Mouse (Mus musculus) embryonic facial prominence, embryonic 11.5 days (tissue): ENCODE data around the gene Lrp2. TPM values are rescaled to one million over a fixed set of nuclear protein-coding genes. Genes with fewer than 3 reads are reported as not detected.

Experiments used
- ATAC-seq: fragments of 200-750 bp; cut with Nextera tagmentation; replicated peaks from 2 replicates; pipeline ENCODE4 v1.8.0; 2017; ENCODE audit warnings: low read depth; ENCODE audit not compliant: insufficient number of reproducible peaks, low FRiP score, low TSS enrichment
- DNase-seq: peaks from one replicate; pipeline ENCODE4 v3.0.0-alpha.2; 2015; ENCODE audit warnings: low spot score
- H3K27ac ChIP-seq: fragments of 300-500 bp; sonication (generic); replicated peaks from 2 replicates; pipeline ENCODE4 v1.5.1; 2014; ENCODE audit warnings: mild to moderate bottlenecking, low read depth, low read length, control low read depth
- H3K27me3 ChIP-seq: fragments of 300-500 bp; sonication (generic); 2 replicates; pipeline ENCODE4 v1.6.1; 2014; ENCODE audit warnings: mild to moderate bottlenecking, low read length, moderate library complexity, mixed read lengths; ENCODE audit not compliant: control insufficient read depth, insufficient read depth
- H3K36me3 ChIP-seq: fragments of 300-500 bp; sonication (generic); replicated peaks from 2 replicates; pipeline ENCODE4 v1.6.1; 2014; ENCODE audit warnings: low read depth, mild to moderate bottlenecking, low read length, moderate library complexity, mixed read lengths; ENCODE audit not compliant: control insufficient read depth, insufficient read depth
- H3K4me1 ChIP-seq: fragments of 300-500 bp; sonication (generic); 2 replicates; pipeline ENCODE4 v1.6.1; 2014; ENCODE audit warnings: low read length, mixed read lengths; ENCODE audit not compliant: control insufficient read depth, insufficient read depth
- H3K4me2 ChIP-seq: fragments of 300-500 bp; sonication (generic); 2 replicates; pipeline ENCODE4 v1.6.1; 2014; ENCODE audit warnings: low read depth, mild to moderate bottlenecking, control low read depth, low read length, moderate library complexity
- H3K4me3 ChIP-seq: fragments of 300-500 bp; sonication (generic); 2 replicates; pipeline ENCODE4 v1.5.1; 2014; ENCODE audit warnings: low read depth, low read length, control low read depth
- H3K9ac ChIP-seq: fragments of 300-500 bp; sonication (generic); replicated peaks from 2 replicates; pipeline ENCODE4 v1.6.1; 2014; ENCODE audit warnings: mild to moderate bottlenecking, control low read depth, low read length
- H3K9me3 ChIP-seq: fragments of 300-500 bp; sonication (generic); replicated peaks from 2 replicates; pipeline ENCODE4 v1.6.1; 2016; ENCODE audit warnings: mild to moderate bottlenecking, low read length, inconsistent platforms, mixed read lengths; ENCODE audit not compliant: control insufficient read depth
- WGBS: fragments of 180-500 bp; shearing (Covaris S2); extraction: QIAGEN DNeasy Blood & Tissue Kit; methylation state at CpG from one replicate; pipeline ENCODE4 v1.1.7; 2014; 5-methylcytosine and 5-hydroxymethylcytosine counted together
- polyA plus RNA-seq: library from polyadenylated mRNA; unstranded; fragments of >200 nt; fragmentation: Nextera tagmentation; extraction: Ambion mirVana; gene quantifications from 2 replicates; pipeline ENCODE4 v1.2.1, GENCODE M21; 2014

The Lrp2 gene
- 1.7 and 2.4 TPM in 2 replicates for polyA plus RNA-seq

GRCm38 (mm10) chr2:69585886-69586398 lies at the start of gene Lrp2:
TSS of gene Lrp2 (minus strand) at chr2:69586065.
- 0% methylated on average over 39 of the region's 45 CpGs for WGBS
- DNase-seq (peak; percentile 69), ATAC-seq (peak; percentile 85)
- H3K4me3 ChIP-seq: peak within 1 kb of the TSS; percentile 57
- no peaks in the 10 kb centered on the region for H3K36me3 ChIP-seq
- no peak within 1 kb of the TSS for H3K27ac ChIP-seq
- H3K27me3 ChIP-seq: peaks cover 34% of the 10 kb centered on the region
- H3K4me2 ChIP-seq: peak within 1 kb of the TSS; percentile 80
- peak within 1 kb of the TSS; percentile 37 for H3K9ac ChIP-seq
- H3K4me1 ChIP-seq: peaks cover 7% of the 10 kb centered on the region
- H3K9me3 ChIP-seq: no peaks in the 10 kb centered on the region

GRCm38 (mm10) chr2:69635064-69635701 lies 49.3 kb upstream of the Lrp2 start:
- no peaks in the 10 kb centered on the region for H3K27me3 ChIP-seq
- DNase-seq: peak; percentile 81
- ATAC-seq: no peak
- H3K27ac ChIP-seq: no peak overlapping the region
- no peaks in the 10 kb centered on the region for H3K9me3 ChIP-seq
- no peaks in the 10 kb centered on the region for H3K4me1 ChIP-seq
- H3K9ac ChIP-seq: peak overlapping the region; percentile 35; the same call in 1 of the 2 replicates
- no peak overlapping the region; the same call in 1 of the 2 replicates for H3K4me2 ChIP-seq
- H3K4me3 ChIP-seq: peak overlapping the region; percentile 19
- no peaks in the 10 kb centered on the region for H3K36me3 ChIP-seq
- WGBS: 11% methylated on average over 11 of the region's 11 CpGs

- H3K4me3 ChIP-seq: no peak overlapping the region
- H3K36me3 ChIP-seq: no peaks in the 10 kb centered on the region
- H3K27ac ChIP-seq: no peak overlapping the region
- ATAC-seq (no peak), DNase-seq (no peak)
- H3K27me3 ChIP-seq: no peaks in the 10 kb centered on the region
- H3K9ac ChIP-seq: no peak overlapping the region
- H3K4me2 ChIP-seq: no peak overlapping the region
- H3K4me1 ChIP-seq: no peaks in the 10 kb centered on the region
- WGBS: 84% methylated on average over 2 of the region's 2 CpGs
- no peaks in the 10 kb centered on the region for H3K9me3 ChIP-seq
Observed at GRCm38 (mm10) chr2:69631449-69631848, 45.6 kb upstream of the Lrp2 start.

- no peaks in the 10 kb centered on the region for H3K27me3 ChIP-seq
- 90% methylated on average over 5 of the region's 5 CpGs for WGBS
- no peak for ATAC-seq
- no peak overlapping the region for H3K9ac ChIP-seq
- H3K9me3 ChIP-seq: no peaks in the 10 kb centered on the region
- no peaks in the 10 kb centered on the region for H3K36me3 ChIP-seq
- no peak for DNase-seq
- H3K27ac ChIP-seq: no peak overlapping the region
- H3K4me1 ChIP-seq: no peaks in the 10 kb centered on the region
- no peak overlapping the region for H3K4me2 ChIP-seq
- no peak overlapping the region for H3K4me3 ChIP-seq
Observed at GRCm38 (mm10) chr2:69630792-69631191, 44.9 kb upstream of the Lrp2 start.

GRCm38 (mm10) chr2:69629914-69630313 lies 44.0 kb upstream of the Lrp2 start:
- WGBS: 90% methylated on average over 6 of the region's 6 CpGs
- Histone ChIP-seq H3K4me1 (no peaks in the 10 kb centered on the region), H3K9me3 (no peaks in the 10 kb centered on the region), H3K9ac (no peak overlapping the region), H3K36me3 (no peaks in the 10 kb centered on the region), H3K4me2 (no peak overlapping the region), H3K27ac (no peak overlapping the region), H3K27me3 (no peaks in the 10 kb centered on the region), H3K4me3 (no peak overlapping the region)
- ATAC-seq (no peak), DNase-seq (no peak)

GRCm38 (mm10) chr2:69629215-69629614 lies 43.4 kb upstream of the Lrp2 start:
- Histone ChIP-seq H3K9me3 (no peaks in the 10 kb centered on the region), H3K27ac (no peak overlapping the region), H3K4me2 (no peak overlapping the region), H3K4me3 (no peak overlapping the region), H3K36me3 (no peaks in the 10 kb centered on the region), H3K9ac (no peak overlapping the region), H3K4me1 (no peaks in the 10 kb centered on the region), H3K27me3 (no peaks in the 10 kb centered on the region)
- ATAC-seq: 0 out of 2 replicates have a peak, but pooled peaks have one; percentile 44
- 80% methylated on average over 17 of the region's 17 CpGs for WGBS
- DNase-seq: no peak

- Histone ChIP-seq H3K4me2 (no peak overlapping the region), H3K27ac (no peak overlapping the region), H3K36me3 (no peaks in the 10 kb centered on the region), H3K9me3 (no peaks in the 10 kb centered on the region), H3K9ac (no peak overlapping the region), H3K27me3 (no peaks in the 10 kb centered on the region), H3K4me1 (no peaks in the 10 kb centered on the region), H3K4me3 (no peak overlapping the region)
- DNase-seq (no peak), ATAC-seq (no peak)
Observed at GRCm38 (mm10) chr2:69619286-69619685, 33.4 kb upstream of the Lrp2 start.

GRCm38 (mm10) chr2:69618336-69618735 lies 32.5 kb upstream of the Lrp2 start:
- Histone ChIP-seq H3K4me3 (no peak overlapping the region), H3K4me2 (no peak overlapping the region), H3K9me3 (no peaks in the 10 kb centered on the region), H3K4me1 (no peaks in the 10 kb centered on the region), H3K9ac (no peak overlapping the region), H3K27me3 (no peaks in the 10 kb centered on the region), H3K27ac (no peak overlapping the region), H3K36me3 (no peaks in the 10 kb centered on the region)
- ATAC-seq (no peak), DNase-seq (no peak)
